Mouse (Mus musculus): ENCODE measurements around the gene Med15.
"Not testable (repeated sequence)": the region's sequence is repeated elsewhere in the genome, so short reads cannot be mapped to it uniquely, and the experiment has no call there.

Gene Med15

DNA sequence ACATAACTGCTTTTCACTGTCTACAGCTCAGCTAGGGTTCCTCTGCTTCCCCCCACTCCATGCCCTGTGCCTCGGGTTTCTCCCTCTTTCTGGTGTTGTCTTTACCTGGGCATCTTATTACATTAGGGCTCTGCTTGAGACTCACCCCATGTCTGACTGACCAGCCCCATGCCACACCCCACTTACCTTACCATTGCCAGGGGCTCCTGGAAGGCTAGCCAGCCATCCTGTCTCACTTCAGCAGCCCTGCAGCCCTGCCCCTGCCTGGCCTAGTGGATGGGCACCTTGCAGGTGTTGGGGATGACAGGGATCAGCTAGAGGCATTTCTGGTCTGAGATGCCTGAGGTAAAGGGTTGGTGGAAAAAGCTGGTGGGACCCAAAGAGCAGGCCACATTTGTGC, 85.5 kb downstream of the Med15 start:
- peak; percentile 63 for DNase-seq

DNA sequence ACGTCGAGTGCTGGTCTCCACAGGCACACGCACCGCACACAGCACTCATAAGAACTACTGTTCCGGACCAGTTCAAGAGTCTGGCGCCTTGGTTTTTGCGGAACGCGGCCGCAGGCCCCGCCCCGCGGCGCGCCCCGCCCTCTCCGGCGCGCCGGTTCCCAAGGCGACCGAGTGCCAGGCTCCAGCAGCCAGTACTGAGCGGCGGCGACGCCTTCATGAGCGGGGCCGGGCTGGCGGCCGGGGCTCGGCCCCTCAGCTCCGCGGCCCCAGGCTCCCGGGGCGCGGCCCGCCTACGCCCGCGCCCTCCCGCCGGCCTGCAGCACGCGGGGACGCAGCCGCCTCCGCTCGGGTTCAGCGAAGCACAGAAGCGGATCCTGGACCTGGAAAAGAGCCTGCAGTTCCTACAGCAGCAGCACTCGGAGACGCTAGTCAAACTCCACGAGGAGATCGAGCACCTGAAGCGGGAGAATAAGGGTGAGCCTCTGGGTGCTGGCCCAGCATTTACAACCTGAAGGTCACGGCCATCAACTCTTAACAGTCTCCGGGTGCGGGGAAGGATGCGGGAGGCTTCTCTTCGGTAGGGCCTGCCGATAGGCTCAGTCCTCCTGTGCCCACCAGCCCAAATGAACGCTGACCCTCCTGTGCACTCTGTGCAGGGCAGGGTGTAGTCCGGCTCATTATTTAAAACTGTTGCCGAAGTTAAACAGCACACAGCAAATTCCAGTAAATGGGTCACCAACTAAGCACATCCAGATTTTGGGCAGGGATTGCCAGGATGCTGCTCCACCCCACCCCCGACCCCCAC, 86.2 kb downstream of the Med15 start, which contains the start of gene Ccdc74a:
Ccdc74a (plus strand) TSS at position 161 of the 805 bp plus-strand sequence.
- peak; percentile 91 for DNase-seq

DNA sequence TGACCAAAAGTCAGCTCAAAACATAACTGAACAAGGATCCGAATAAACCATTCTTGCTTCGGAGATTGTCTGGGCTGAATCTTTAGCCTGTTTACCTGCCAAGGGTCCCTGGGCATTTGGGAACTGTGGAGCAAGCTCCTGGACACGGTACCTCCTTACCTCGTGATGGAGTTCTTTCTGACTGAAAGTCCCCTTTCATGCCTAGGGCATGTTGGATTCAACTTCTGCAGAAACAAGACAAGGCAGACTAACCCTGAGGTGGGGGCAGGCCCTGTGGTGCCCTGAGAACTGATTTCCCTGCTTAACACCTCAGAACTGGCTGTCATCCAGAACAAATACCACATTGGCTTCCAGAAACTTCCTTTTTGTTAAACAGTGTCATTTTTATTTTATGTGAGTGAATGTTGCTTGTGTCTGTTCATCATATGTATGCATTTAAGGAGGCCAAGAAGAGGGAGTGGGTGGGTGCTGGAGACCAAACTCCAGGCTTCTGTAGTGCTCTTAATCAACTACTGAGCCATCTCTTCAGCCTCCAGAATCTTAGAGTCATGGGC, 89.2 kb downstream of the Med15 start:
- peak; percentile 56 for DNase-seq

DNA sequence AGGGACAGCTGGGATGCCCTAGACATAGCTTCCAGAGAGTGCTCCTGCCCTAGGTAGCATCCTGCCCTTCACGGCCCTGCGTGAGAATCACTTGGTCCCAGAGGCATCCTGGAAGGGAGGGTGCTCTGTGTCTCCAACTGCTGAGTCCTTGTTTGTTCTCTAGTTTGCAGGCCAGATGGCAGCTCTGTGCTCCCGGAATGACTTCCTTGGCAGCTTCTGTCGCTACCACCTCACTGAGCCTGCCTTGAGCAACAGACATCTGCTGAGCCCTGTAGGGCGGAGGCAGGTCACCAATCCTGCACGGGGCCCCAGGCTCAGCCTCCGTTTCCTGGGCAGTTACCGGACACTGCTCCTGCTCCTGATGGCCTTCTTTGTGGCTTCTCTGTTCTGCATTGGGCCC, 90.4 kb downstream of the Med15 start:
- DNase-seq = peak; percentile 98

DNA sequence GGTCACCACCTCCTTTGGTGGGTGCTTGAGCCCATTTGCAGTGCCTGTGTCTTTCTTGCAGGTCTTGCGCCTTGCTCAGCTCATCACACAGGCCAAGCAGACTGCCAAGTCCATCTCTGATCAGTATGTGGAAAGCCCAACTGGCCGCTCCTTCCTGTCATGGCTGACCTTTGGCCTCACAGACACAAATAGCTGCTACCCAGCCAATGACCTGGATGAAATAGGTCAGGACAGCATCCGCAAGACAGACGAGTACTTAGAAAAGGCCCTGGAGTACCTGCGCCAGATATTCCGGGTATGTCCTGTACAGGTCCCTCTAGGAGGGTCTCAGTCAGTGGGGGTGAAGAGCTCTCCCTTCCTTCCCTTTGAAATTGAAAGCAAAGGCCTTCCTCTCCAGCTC, 91.4 kb downstream of the Med15 start:
- peak; percentile 70 for DNase-seq

DNA sequence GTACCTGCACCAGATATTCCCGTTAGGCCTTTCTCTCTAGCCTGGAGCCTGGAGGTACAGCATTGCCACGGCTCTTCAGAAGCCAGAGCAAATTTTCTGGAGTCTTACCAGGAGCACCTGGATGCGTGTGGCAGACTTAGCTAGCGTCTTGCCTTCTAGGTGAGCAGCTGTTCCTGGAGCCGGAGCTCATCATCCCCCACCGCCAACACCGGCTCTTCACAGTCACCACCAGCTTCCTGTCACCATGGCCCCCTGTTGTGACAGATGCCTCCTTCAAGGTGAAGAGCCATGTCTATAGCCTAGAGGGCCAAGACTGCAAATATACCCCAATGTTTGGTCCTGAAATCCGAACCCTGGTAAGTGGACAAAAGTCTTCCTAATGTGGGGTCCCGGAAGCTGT, 92.0 kb downstream of the Med15 start:
- peak; percentile 65 for DNase-seq

DNA sequence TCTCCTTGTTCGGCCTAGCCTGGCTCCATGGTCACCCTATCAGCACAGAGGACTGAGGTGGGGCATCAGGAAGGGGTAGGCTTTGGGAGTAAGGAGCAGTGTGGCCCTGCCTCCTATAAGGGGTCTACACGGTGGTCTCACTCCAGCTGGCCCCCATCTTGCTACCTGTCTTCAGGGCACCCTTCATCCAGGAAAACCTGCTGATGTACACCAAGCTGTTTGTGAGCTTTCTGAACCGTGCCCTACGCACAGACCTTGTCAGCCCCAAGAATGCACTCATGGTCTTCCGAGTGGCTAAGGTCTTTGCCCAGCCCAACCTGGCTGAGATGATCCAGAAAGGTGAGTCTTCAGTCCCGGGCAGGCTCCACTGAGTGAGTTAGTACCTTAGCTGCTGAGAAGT, 92.7 kb downstream of the Med15 start:
- peak; percentile 34 for DNase-seq

DNA sequence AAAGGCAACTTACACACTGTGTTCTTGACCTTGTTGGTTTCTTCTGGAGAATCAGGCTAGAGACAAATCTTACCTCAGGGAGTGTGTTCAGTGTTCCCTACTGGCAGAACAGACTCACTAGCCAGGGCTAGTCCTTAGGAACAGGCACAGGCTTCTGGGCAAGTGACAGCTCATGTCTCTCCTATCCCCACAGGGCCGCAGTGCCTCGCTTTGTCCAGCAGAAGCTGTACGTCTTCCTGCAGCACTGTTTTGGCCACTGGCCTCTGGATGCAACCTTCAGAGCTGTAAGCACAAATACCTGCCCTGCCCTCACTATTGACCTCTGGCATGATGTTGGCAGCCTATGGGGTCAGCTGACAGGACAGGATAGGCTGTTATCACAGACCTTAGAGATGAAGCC, 93.6 kb downstream of the Med15 start:
- DNase-seq = peak; percentile 40

DNA sequence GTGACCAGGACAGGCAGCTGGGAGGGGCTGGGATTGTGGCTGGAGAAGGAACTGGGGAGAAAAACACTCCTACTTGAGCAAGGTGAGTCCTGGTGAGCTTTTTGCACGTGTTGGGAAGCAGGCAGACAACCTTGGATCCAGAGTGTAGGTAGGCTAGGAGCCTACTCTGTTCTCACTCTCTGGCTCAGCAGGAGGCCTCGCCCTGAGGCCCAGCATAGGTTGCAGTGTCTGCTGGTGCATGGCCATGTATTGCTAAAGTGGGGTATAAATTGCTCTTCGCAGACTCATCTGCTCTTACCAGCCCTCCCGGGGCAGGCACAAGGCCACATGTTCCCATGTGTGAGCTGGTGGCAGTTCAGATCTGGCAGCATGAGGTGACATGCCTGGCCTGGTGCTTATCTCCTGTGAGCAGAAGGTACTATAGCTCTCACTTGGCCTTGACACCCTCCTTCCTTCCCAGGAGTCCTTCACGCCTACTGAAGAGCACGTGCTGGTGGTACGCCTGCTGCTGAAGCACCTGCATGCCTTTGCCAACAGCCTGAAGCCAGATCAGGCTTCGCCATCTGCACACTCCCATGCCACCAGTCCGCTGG, 94.6 kb downstream of the Med15 start:
- DNase-seq = peak; percentile 44

DNA sequence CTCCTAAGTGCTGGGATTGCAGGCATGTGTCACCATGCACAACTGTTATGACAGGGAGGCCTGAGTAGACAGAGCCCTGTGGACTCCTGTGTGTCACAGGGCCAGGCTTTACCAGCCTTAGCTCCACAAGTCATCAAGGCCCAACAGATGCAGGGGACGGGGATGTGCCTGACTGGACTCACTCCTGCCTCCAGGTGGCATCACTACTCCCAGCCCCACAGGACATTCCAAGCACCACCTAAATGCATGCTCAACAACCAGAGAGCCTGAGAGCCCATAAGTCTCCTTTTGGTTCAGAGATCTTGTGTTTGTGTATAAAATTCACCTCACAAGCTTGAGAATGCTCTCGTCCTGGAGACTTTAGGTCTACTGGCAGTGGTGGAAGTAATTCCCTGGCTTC, 95.1 kb downstream of the Med15 start:
- DNase-seq = no peak

DNA sequence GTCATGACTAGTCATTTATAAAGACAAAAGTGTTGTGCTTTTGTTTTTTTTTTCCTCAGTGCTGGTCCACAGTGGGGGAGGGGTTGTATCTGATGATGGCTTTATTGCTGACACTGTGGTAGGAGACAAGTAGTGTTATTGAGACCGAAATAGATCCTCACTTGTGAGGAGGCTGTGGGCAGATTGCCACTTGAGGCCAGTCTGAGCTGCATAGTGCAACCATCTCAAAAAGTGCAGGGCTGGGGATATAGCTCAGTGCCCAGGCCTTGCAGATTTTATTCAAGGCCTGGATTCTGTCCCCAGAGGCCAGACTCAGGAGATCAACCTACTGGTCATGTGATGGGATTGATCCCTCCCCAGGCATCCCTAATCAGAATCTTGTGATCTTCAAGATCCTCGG, 95.8 kb downstream of the Med15 start:
- DNase-seq = no peak

DNA sequence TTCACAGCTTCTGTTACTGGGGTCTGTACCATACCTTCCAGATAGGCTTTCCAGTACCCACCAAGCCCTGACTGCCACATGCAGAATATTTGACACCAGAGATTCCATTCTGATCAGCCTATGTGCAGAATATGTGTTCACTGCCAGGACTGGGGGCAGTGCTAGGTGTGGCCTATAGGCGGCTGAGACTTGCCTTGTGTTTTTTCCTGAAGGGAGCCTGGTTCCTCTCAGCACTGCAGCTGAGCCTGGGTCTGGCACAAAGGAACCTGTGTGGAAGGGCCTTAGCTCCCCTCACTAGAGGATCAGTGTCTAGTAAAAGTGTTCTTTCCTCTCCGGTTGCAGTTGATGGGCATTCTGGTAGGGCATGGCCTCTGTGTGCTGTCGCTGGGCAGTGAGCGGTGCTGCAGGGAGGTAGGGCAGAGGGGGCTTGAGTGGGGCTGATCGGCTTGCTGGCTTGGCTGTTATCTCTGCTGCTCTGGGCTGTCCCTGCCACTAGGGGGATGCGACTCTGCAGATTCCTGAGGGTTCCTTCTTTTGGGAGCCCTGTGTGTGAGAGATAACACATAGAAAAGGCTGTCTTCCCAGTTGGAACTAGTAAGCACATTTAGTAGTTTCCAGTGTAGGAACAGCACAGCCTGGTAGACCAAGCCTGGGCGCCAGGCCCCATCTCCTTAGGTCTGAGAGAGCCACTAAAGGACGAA, 99.1 kb downstream of the Med15 start:
- DNase-seq = no peak

DNA sequence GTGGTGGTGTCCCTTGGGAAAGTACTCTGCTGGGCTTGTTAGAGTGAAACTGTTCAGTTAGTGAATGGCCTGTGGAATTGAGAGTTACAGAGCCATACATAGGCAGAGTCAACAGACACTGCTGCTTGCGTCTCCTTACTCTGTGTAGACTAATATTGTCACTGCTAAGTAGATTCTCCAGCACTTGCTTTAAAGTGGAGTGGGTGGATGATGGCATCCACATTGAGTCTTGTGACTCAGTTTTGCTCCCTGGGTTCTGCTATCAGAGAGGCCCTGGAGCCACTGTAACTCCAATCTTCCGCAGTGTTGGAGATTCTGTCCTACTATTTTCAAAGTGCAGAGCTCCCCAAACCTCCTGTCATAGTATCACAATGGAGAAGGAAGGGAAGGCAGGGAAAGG, 100.1 kb downstream of the Med15 start:
- no peak for DNase-seq

DNA sequence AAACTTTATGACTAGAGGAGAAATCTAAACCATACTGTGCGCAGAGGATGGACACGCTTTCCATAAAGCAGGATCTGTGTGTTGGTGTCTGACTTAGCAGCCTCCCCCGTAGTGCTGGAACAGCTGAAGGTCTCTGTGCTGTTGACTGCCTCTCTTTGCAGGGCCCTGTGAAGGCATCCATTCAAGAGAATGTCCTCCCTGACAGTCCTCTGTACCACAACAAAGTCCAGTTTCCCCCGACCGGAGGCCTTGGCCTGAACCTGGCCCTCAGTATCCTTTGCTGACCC, 106.5 kb downstream of the Med15 start:
- DNase-seq = no peak

DNA sequence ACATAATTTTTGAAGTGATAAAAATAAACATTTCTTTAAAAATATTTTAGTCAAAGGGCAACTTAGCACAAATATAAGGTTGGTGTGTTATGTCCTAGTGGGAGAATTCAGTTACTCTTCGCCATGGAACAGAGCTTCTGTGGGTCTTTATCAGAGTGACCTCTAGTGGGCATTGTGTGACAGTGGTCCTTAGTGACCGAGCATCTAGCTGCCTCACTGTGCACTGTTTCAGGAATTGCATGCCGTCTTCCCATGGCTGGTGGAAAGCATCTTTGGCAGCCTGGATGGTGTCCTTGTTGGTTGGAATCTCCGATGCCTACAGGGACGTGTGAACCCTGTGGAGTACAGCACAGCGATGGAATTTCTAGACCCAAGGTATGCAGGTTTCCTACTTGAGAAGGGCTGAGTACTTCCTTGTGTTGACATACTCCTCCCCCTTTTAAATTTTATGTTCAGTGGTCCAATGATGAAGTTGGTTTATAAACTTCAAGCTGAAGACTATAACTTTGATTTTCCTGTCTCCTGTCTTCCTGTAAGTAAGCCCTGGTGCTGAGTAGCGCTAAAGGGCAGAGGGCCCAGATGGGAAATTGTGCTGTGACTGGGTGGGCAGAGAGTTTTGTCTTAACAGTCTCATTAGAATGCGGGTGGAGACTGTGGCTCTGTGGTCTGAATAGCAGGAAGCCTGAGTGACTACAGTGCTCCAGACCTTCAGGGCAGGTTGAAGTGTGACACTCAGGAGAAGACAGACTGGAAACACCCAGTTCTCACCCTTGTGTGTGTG, 107.0 kb downstream of the Med15 start:
- peak; percentile 41 for DNase-seq

DNA sequence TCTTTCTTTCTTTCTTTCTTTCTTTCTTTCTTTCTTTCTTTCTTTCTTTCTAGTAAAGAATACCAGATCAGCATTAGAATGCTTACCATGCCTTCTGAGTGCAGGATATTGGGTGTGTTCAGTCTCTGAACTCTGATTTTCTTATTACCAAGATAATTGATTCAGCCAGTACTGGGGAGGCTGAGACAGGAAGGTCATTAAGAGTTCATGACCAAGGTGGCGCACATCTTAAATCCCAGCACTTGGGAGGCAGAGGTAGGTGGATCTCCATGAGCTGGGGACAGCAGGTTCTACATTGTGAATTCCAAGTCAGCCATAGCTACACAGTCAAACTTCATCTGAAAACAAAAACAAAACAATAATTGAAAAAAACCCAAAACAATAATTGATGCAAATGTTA, 110.8 kb downstream of the Med15 start:
- no peak for DNase-seq

DNA sequence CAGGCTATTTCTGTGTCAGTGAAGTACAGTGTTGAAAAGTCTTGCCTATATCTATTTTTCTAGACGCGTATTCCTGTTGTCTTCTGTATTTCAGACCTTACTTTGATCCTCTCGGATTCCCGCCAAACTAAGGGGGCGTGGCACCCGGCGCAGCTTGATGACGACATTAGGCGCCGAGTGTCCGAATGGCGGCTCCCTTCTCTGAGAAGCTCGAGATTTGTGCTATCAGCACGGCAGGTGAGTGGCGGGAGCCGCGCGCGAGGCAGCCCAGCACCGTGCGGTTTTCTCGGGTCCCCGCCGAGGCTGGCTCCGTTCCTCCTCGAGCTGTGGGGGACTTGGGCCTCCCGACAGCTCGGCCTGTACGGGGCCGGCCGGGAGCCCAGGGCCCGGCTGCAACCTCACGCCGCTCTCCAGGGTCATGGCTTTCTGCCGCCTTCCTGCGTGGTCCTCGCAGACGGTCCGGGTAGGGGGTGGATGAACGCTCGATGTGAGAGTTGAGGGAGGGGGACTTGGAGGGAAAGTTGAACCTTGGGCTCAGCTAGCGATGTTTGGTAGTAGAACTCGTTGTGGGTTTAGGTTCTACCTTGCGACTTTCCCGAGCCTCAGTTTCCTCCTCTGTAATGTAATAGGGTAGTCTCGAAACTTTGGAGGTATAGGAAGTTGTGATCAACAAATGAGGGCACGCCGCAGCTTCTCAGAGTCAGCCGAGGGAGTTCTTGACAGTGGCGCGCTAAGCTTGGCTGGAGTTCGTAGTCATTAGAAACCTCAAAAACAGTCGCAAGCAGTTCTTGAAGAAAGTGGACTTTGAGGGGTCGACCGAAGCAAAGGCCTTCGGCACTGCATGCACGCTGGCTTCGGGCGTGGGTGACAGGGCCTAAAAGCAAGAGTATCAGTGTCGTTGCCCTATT, 113.2 kb downstream of the Med15 start, which contains the start of gene Smpd4:
Smpd4 (plus strand) TSS at position 157 of the 908 bp plus-strand sequence.
- DNase-seq = peak; percentile 84

DNA sequence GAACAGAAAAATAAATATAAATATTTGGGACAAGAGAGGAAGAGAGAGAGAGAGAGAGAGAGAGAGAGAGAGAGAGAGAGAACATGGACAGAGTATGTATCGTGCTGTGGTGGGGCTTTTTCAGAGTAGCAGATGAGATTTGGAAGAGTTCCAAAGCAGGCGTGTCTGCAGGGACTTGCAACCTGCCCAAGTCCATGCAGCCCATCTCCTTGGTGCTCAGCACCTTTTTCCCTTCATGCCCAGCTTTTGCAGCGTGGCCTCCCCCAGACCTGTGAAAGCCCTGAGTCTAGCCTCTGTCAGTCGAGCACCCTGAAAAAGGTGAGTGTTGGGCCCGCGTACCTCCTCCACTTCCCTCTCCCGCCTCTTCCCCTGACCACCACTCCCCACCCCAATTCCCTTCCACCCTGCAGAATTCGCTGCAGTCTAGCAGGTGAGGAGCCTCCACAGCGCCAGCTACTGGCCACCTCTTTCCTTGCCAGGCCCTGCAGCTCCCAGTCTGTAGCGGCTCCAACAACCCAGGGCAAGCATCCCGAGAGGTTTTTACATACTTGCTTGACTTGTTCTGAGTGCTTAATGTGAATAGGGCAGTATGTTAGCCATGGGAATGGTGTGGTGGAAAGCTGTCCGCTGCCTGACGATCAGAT, 114.6 kb downstream of the Med15 start:
- DNase-seq = peak; percentile 64

DNA sequence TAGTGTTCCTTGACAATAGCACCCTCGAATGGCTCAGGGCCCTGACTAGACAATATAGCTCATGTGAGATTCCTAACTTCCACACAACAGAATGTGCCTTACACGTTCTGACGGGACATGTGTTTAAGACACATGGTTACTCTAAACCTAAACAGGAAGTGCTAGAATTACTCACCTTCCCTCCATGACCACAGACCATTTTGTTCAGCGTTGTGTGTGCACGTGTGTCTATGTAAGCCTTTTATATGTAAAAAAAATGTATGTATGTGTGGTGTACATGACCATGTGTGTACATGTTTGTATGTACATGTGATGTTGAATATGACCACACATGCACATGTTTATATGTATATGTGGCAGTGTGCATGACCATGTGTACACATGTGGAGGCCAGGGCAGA, 116.5 kb downstream of the Med15 start:
- no peak for DNase-seq

DNA sequence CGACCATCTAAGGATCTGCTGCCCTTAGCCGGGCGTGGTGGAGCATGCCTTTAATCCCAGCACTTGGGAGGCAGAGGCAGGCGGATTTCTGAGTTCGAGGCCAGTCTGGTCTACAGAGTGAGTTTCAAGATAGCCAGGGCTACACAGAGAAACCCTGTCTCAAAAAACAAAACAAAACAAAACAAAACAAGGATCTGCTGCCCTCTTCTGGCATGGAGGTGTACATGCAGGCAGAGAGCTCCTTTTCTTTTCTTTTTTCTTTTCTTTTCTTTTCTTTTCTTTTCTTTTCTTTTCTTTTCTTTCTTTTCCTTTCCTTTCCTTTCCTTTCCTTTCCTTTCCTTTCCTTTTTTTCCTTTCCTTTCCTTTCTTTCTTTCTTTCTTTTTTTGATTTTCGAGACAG, 118.0 kb downstream of the Med15 start:
- not testable (repeated sequence) for DNase-seq

DNA sequence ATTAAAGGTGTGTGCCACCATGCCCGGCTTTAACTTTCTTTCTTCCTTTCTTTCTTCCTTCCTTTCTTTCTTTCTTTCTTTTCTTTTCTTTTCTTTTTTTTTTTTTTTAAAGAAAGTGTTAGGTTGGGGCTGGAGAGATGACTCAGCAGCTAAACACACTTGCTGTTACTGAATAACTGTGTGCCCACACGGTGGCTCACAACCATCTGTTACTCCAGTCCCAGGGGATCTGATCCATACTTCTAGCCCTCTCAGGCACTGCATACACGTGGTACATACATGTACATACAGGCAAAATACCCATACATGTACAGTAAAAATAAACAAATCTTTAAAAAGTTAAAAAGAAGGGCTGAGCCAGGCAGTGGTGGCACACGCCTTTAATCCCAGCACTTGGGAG, 121.3 kb downstream of the Med15 start:
- DNase-seq = no peak
